Mouse (Mus musculus): Measurements from ENCODE around the gene Tmed5. TPM values are rescaled to one million over a fixed set of nuclear protein-coding genes. Genes with fewer than 3 reads are reported as not detected.
A peak's percentile ranks its signal among the peaks of the same experiment; 100 is the strongest.

Tmed5 gene
- total RNA-seq (2014; rRNA removed; ENCODE audit: low replicate concordance): 30.1 and 40.4 TPM in 2 replicates
- 23.2 and 25.8 TPM in 2 replicates for polyA plus RNA-seq (2015; fragmentation: Nextera tagmentation; extraction: Ambion mirVana)

- peak; percentile 37; the same call in 1 of the 2 replicates for TF ChIP-seq CTCF (IDR thresholded peaks at IDR 0.05; ENCODE audit: low read depth)
- TF ChIP-seq EP300 (IDR thresholded peaks at IDR 0.05; ENCODE audit: low read depth): no peak
- ATAC-seq (ENCODE audit: insufficient read depth, low read depth): peak; percentile 99
- peak within 1 kb of the TSS; percentile 87 for H3K9ac ChIP-seq (replicated peaks; ENCODE audit: low read depth, low read length)
- H3K9me3 ChIP-seq (replicated peaks; ENCODE audit: control insufficient read depth, low read length): no peaks in the 10 kb centered on the region
- peak within 1 kb of the TSS; percentile 97 for H3K27ac ChIP-seq (ENCODE audit: low read depth)
- no peaks in the 10 kb centered on the region for H3K4me1 ChIP-seq (ENCODE audit: control insufficient read depth, insufficient read depth)
- under 1% methylated on average over 65 of the region's 65 CpGs for WGBS
- H3K36me3 ChIP-seq (replicated peaks; ENCODE audit: control insufficient read depth, insufficient read depth, low read length): peaks cover 8% of the 10 kb centered on the region; the same call in 1 of the 2 replicates
- peak within 1 kb of the TSS; percentile 86 for H3K4me2 ChIP-seq (ENCODE audit: low read depth, low read length)
- DNase-seq (ENCODE audit: low spot score): peak; percentile 98
- H3K27me3 ChIP-seq (ENCODE audit: control insufficient read depth, insufficient read depth, low read length): no peaks in the 10 kb centered on the region
- peak within 1 kb of the TSS; percentile 91 for H3K4me3 ChIP-seq (ENCODE audit: low read depth, low read length)
These were observed at the start of gene Tmed5, which contains the start of gene Ccdc18 for GRCm38 (mm10) chr5:108132441-108133243. Tmed5 (minus strand) TSS chr5:108132620. Ccdc18 (plus strand) TSS chr5:108132875.

- ATAC-seq (ENCODE audit: insufficient read depth, low read depth) (no peak), DNase-seq (ENCODE audit: low spot score) (no peak)
- no peaks in the 10 kb centered on the region for H3K36me3 ChIP-seq (replicated peaks; ENCODE audit: control insufficient read depth, insufficient read depth, low read length)
- no peak overlapping the region for H3K4me2 ChIP-seq (ENCODE audit: low read depth, low read length)
- H3K9ac ChIP-seq (replicated peaks; ENCODE audit: low read depth, low read length): no peak overlapping the region
- H3K4me1 ChIP-seq (ENCODE audit: control insufficient read depth, insufficient read depth): no peaks in the 10 kb centered on the region
- TF ChIP-seq EP300 (IDR thresholded peaks at IDR 0.05; ENCODE audit: low read depth): no peak
- TF ChIP-seq CTCF (IDR thresholded peaks at IDR 0.05; ENCODE audit: low read depth): peak; percentile 45
- no peak overlapping the region for H3K4me3 ChIP-seq (ENCODE audit: low read depth, low read length)
- H3K9me3 ChIP-seq (replicated peaks; ENCODE audit: control insufficient read depth, low read length): no peaks in the 10 kb centered on the region
- no peak overlapping the region for H3K27ac ChIP-seq (ENCODE audit: low read depth)
- WGBS: 33% methylated on average over 1 of the region's 1 CpGs
- H3K27me3 ChIP-seq (ENCODE audit: control insufficient read depth, insufficient read depth, low read length): no peaks in the 10 kb centered on the region
These were observed 31.3 kb upstream of the Tmed5 start for GRCm38 (mm10) chr5:108163695-108164094.

GRCm38 (mm10) chr5:108160796-108161195, 28.4 kb upstream of the Tmed5 start:
- Histone ChIP-seq H3K27ac (ENCODE audit: low read depth) (no peak overlapping the region), H3K36me3 (replicated peaks; ENCODE audit: control insufficient read depth, insufficient read depth, low read length) (no peaks in the 10 kb centered on the region), H3K9ac (replicated peaks; ENCODE audit: low read depth, low read length) (no peak overlapping the region), H3K4me2 (ENCODE audit: low read depth, low read length) (no peak overlapping the region), H3K4me1 (ENCODE audit: control insufficient read depth, insufficient read depth) (no peaks in the 10 kb centered on the region), H3K4me3 (ENCODE audit: low read depth, low read length) (no peak overlapping the region), H3K27me3 (ENCODE audit: control insufficient read depth, insufficient read depth, low read length) (no peaks in the 10 kb centered on the region), H3K9me3 (replicated peaks; ENCODE audit: control insufficient read depth, low read length) (no peaks in the 10 kb centered on the region)
- WGBS: 83% methylated on average over 2 of the region's 2 CpGs
- TF ChIP-seq EP300 (IDR thresholded peaks at IDR 0.05; ENCODE audit: low read depth): no peak
- TF ChIP-seq CTCF (IDR thresholded peaks at IDR 0.05; ENCODE audit: low read depth): no peak
- no peak for DNase-seq (ENCODE audit: low spot score)
- ATAC-seq (ENCODE audit: insufficient read depth, low read depth): no peak

- H3K9me3 ChIP-seq (replicated peaks; ENCODE audit: control insufficient read depth, low read length): no peaks in the 10 kb centered on the region
- no peak overlapping the region for H3K27ac ChIP-seq (ENCODE audit: low read depth)
- DNase-seq (ENCODE audit: low spot score) (no peak), ATAC-seq (ENCODE audit: insufficient read depth, low read depth) (no peak)
- WGBS: 93% methylated on average over 1 of the region's 1 CpGs
- H3K4me1 ChIP-seq (ENCODE audit: control insufficient read depth, insufficient read depth): no peaks in the 10 kb centered on the region
- H3K9ac ChIP-seq (replicated peaks; ENCODE audit: low read depth, low read length): no peak overlapping the region
- no peak overlapping the region for H3K4me3 ChIP-seq (ENCODE audit: low read depth, low read length)
- TF ChIP-seq EP300 (IDR thresholded peaks at IDR 0.05; ENCODE audit: low read depth): no peak
- no peak for TF ChIP-seq CTCF (IDR thresholded peaks at IDR 0.05; ENCODE audit: low read depth)
- H3K36me3 ChIP-seq (replicated peaks; ENCODE audit: control insufficient read depth, insufficient read depth, low read length): no peaks in the 10 kb centered on the region
- no peak overlapping the region for H3K4me2 ChIP-seq (ENCODE audit: low read depth, low read length)
- no peaks in the 10 kb centered on the region for H3K27me3 ChIP-seq (ENCODE audit: control insufficient read depth, insufficient read depth, low read length)
These were observed 20.2 kb upstream of the Tmed5 start for GRCm38 (mm10) chr5:108152592-108152991.

- WGBS: under 1% methylated on average over 32 of the region's 32 CpGs
- Histone ChIP-seq H3K9me3 (replicated peaks; ENCODE audit: control insufficient read depth, low read length) (no peaks in the 10 kb centered on the region), H3K36me3 (replicated peaks; ENCODE audit: control insufficient read depth, insufficient read depth, low read length) (peaks cover 8% of the 10 kb centered on the region; the same call in 1 of the 2 replicates), H3K27ac (ENCODE audit: low read depth) (peak overlapping the region; percentile 97), H3K27me3 (ENCODE audit: control insufficient read depth, insufficient read depth, low read length) (no peaks in the 10 kb centered on the region), H3K9ac (replicated peaks; ENCODE audit: low read depth, low read length) (peak overlapping the region; percentile 87), H3K4me1 (ENCODE audit: control insufficient read depth, insufficient read depth) (no peaks in the 10 kb centered on the region), H3K4me2 (ENCODE audit: low read depth, low read length) (peak overlapping the region; percentile 86), H3K4me3 (ENCODE audit: low read depth, low read length) (peak overlapping the region; percentile 91)
- ATAC-seq (ENCODE audit: insufficient read depth, low read depth) (peak; percentile 21), DNase-seq (ENCODE audit: low spot score) (peak; percentile 55)
- no peak for TF ChIP-seq CTCF (IDR thresholded peaks at IDR 0.05; ENCODE audit: low read depth)
- no peak for TF ChIP-seq EP300 (IDR thresholded peaks at IDR 0.05; ENCODE audit: low read depth)
These were observed 475 bp downstream of the Tmed5 start for GRCm38 (mm10) chr5:108131849-108132440.
